Mouse (Mus musculus) left cerebral cortex, adult 8-10 months (tissue): Measurements from ENCODE around the gene Sdhc. TPM values are rescaled to one million over a fixed set of nuclear protein-coding genes. Genes with fewer than 3 reads are reported as not detected.
"Not testable (repeated sequence)": the region's sequence is repeated elsewhere in the genome, so short reads cannot be mapped to it uniquely, and the experiment has no call there.

Source experiments
- DNase-seq, 2 experiments: peaks; one replicate each; pipeline ENCODE4 v3.0.0; 2022; ENCODE audit warnings: low spot score in 2 of 2
- total RNA-seq, 4 experiments: library from RNA; stranded (reverse); gene quantifications; 2 replicates each; pipeline ENCODE4 v1.2.4; 2022

Gene Sdhc
- total RNA-seq, 4 experiments from 2014 or later: 196 to 228 (median 209) TPM

- DNase-seq: no peak
Measured at GRCm38 (mm10) chr1:171169913-171170312, 19.5 kb upstream of the Sdhc start.

- DNase-seq: no peak
Measured at GRCm38 (mm10) chr1:171168906-171169305, 18.5 kb upstream of the Sdhc start.

DNA sequence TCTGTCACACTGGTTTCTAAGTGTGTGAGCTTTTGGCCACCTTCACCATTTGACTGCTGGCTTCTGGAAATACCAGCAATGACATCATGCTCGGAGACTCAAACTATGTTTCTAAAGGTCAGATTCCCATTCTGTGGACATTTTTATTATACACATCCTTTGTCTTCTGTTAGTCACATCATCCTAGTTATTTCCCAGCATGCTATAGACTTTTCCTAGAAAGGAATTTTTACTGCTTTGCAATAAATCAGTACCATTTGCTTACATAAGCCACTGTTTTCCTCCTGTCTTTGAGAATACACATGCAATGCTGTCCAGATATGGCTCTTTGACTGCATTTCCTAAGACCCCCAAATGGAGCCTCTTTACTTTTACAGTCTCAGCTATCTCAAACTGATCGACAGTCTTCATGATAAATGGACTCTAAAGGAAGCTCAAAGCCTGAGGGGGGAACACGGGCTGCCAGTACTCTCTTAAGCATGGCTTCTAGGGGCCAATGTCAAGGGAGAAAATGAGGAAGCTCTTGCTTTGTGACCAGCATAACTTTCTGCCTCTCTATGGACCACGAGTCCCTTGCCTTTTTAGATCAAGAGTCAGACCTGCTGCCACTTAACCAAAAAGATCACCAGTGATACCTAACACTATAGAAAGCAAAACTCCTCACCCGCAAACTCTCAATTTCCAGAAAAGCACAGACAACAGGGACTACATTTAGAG, 15.4 kb upstream of the Sdhc start:
- DNase-seq: no peak

DNA sequence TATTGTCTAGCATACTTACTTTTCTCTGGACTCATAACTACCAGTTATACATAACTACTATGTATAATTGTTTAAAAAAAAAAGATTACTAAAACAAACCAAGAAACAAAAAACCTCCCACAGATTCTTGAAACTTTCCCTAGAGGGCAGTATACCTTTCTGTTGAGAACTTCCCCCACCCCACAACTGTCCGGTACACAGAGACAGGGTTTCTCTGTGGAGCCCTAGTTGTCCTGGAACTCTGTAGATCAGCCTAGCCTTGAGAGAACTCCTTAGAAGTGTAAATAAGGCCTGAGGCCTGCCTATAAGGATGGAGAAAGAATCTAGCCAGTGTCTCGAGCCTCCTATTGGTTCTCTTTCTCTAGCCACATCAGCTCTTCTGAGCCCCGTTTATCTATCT, 13.9 kb upstream of the Sdhc start:
- no peak for DNase-seq

- DNase-seq: no peak
Measured at GRCm38 (mm10) chr1:171162526-171162925, 12.1 kb upstream of the Sdhc start.

DNA sequence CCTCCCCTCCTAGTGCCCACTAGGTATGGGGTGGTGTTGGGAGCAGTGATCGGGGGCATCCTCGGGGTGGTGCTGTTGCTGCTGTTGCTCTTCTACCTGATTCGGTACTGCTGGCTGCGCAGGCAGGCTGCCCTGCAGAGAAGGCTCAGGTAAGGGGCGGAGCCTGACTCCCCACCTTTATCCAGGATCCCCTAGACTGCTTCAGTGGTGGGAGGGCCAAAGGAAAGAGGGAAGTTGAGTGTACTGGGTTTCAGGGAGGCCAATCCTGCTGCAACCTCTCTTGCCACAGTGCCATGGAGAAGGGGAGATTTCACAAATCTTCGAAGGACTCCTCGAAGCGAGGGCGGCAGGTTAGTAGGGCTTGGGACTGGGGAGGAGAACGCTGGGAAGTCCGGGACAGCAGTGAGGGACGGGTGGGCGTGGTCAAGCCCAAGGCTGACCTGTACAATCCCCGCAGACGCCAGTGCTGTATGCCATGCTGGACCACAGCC, 9.1 kb upstream of the Sdhc start:
- DNase-seq: no peak

- DNase-seq: no peak
Measured at GRCm38 (mm10) chr1:171157965-171158364, 7.6 kb upstream of the Sdhc start.

- peak in 1 of 2 experiments; percentile 32 for DNase-seq
Measured at GRCm38 (mm10) chr1:171156644-171157043, 6.2 kb upstream of the Sdhc start.

DNA sequence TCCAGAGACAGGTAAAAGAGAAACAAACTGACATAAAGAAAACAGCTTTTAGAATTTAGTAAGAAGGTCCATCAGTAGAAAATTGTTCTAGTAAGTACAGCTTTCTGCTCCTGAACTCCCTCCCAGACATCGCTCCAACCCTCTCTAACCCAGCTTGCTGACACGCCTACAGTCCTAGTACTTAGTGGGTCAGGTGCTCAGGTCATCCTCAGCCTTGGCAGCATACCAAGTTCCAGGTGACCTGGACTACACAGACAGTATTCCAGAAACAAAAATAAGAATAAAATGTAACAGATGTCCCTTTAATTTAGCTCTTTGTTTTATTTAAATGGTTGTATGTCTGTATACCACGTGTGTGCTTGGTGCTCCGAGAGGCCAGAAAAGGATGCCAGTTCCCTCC, 1.6 kb upstream of the Sdhc start:
- DNase-seq: no peak

GRCm38 (mm10) chr1:171150838-171151391, 512 bp upstream of the Sdhc start:
- DNase-seq: peak; percentile 38 to 58

GRCm38 (mm10) chr1:171142981-171143380, 7.4 kb downstream of the Sdhc start:
- not testable (repeated sequence) for DNase-seq

DNA sequence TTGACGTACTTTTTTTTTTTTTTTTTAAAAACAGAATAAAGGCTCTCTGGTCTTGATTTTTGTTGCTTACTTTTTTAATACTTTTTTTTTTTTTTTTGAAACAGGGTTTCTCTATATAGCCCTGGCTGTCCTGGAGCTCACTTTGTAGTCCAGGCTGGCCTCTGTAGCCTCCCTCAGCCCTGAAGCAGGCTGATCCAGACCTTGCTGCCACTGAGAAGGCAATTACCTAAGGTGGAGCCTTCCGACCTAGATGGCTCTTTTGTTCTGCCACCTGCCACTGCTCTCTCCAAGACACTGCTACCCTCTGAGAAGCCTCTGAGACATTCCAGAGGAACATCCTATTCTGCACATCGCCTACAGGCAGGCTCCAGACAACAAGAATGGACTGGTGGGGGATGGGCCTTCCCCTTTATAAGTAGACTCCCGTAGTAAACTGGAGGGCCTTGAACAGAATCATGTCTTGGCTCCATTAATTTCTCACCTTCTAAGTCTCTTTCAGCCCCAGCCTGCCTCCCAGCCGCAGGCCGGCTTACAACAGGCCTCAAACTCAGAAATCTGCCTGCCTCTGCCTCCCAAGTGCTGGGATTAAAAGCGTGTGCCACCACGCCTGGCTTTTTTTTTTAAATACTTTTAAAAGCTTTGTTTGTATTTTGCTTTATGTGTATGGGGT, 12.8 kb downstream of the Sdhc start:
- not testable (repeated sequence) for DNase-seq

DNA sequence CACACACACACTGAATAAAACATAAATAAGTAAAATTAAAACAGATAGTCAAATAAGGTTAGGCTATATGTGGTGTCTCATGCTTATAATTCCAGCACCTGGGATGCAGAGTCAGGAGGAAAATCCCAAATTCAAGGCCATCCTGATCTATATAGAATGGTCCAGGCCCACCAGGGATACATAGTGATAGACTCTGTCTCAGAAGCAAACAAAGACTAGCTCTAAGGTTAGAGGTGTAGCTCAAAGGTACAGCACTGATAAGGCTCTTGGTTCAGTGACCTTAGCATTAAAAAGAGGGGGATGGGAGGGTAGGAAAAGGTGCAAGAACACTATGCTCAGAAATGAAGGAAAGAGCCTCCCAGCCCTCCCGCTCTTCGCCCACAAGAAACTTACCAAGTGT, 14.8 kb downstream of the Sdhc start:
- no peak for DNase-seq

- no peak for DNase-seq
Measured at GRCm38 (mm10) chr1:171130971-171131370, 19.4 kb downstream of the Sdhc start.

DNA sequence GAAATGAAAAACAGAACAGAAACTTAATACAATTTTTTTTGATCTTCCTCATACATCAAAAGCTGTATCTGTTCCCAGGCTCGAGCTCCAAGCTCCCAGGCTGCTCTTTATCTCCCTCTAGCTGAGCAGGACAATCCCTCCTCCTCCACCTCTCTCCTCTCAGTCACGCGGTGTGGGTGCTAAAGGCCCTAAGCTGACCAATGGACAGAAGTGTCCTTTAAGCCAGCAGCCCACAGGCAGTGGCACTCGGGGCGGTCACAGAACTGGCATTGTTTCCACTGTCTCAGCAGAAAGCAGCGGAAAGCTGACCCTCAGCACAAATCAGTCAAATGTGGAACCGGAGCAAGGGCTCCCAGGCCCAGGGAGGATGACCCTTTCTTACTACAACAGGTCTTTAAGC, 21.2 kb downstream of the Sdhc start:
- peak in 1 of 2 experiments; percentile 47 for DNase-seq

DNA sequence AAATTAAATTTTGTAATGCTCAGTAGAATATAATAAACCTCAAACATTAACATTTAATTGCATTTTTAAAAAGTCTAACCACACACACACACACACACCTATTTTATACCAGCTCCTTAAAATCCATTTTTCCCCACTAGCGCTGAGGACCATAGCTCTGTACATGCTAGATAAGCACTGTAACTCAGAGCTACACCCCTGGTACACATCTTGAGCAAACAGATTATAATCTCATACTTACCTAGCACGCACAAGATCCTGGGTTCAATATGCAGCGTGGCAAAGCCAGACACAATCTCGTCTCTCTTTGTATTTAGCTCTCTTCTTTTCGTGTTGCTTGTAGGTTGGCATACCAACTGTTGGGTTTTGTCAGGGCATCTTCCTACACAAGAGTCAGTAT, 26.0 kb downstream of the Sdhc start:
- no peak for DNase-seq

- DNase-seq: no peak
Measured at GRCm38 (mm10) chr1:171122932-171123331, 27.5 kb downstream of the Sdhc start.

DNA sequence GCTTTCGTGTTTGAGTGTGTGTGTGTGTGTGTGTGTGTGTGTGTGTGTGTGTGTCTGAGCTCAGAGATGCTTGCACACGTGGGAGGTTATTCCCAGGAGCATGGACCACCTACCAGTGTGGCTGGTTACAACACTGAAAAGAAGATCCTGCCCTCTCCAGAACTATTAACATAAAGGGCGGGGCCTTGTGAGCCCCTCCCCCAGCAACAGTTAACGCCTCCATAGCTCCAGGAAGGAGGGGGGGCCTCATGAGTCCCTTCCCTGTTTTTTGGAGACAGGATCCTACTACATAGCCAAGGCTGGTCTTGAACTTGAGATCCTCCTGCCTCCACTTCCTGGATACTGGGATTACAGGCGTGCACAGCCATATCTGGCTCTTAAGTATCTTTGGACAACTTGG, 28.6 kb downstream of the Sdhc start:
- no peak for DNase-seq

DNA sequence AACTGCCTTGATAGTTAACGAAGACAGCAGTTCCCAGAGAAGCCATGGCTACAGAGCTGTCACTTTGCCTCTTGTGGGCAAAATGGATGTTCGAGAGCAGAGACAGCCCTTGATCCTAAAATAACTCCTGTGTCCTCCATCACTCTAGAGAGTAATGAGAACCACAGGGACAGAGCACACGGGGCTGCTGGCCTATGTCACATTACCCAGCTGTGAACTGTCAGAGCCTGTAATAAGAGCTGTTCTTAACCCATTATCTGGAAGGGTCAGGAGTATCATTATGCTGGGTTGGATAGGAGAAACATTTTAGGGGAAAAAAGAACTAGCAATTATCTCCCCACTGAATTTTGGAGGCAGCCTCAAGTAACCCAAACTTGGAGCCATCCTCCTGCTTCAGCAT, 29.5 kb downstream of the Sdhc start:
- no peak for DNase-seq

DNA sequence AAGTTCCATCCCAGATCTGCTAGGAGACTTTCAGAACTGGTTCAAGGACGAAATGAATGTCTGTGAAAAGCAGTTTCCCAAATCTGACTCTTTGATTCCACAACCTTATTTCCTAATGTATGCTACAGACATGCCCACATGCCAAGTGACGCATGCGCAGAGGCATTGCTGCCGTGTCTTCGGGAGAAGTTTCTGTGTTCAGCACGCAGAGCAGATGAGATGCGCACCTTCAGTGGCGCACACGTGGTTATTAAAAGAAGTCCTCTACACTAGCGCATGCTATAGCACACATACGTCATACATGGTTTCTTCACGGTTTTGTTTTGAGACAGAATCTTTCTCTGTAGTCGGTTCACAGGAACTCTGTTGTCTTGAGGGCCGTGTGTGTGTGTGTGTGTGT, 31.0 kb downstream of the Sdhc start:
- no peak for DNase-seq

- DNase-seq: no peak
Measured at GRCm38 (mm10) chr1:171118996-171119395, 31.4 kb downstream of the Sdhc start.

- DNase-seq: peak in 1 of 2 experiments; percentile 25
Measured at GRCm38 (mm10) chr1:171118269-171118684, 32.1 kb downstream of the Sdhc start.

DNA sequence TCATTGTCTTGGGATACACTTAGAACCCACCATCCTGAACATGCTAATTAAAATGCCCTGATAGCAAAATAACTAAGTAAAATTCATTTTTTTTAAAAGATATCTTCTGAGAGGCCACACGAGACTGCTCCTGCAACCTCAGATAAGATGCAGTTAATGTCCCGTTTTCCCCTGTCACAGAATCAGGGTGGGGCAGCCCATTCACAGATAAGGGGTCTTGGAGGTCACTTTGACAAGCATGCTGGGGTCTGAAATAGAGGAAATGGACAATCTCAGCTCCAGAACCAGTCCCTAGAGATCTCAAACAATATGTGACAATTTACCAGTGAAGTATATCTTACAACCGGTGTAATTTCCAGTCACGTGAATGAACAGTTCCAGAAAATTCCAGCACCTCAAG, 34.1 kb downstream of the Sdhc start:
- no peak for DNase-seq
